Mouse (Mus musculus) embryonic fibroblast, embryonic 13.5 days (primary cell): ENCODE measurements around the gene Rpl15. TPM values are rescaled to one million over a fixed set of nuclear protein-coding genes. Genes with fewer than 3 reads are reported as not detected.
"Not testable (repeated sequence)": the region's sequence is repeated elsewhere in the genome, so short reads cannot be mapped to it uniquely, and the experiment has no call there.

Experiments
- H3K27ac ChIP-seq: 2 replicates; pipeline ENCODE4 v1.5.1; 2012; ENCODE audit warnings: low read length, control low read depth, inconsistent platforms; ENCODE audit not compliant: insufficient read depth
- H3K4me1 ChIP-seq: 2 replicates; pipeline ENCODE4 v1.6.1; 2011; ENCODE audit warnings: low read length; ENCODE audit not compliant: control insufficient read depth, insufficient read depth
- H3K4me3 ChIP-seq: 2 replicates; pipeline ENCODE4 v1.5.1; 2011; ENCODE audit warnings: mild to moderate bottlenecking, control low read depth, low read length; ENCODE audit not compliant: insufficient read depth
- CTCF ChIP-seq: IDR thresholded peaks from 2 replicates; pipeline ENCODE4 v1.5.1; 2011; ENCODE audit warnings: mild to moderate bottlenecking, control low read depth, low read length, moderate library complexity, borderline replicate concordance; ENCODE audit not compliant: insufficient read depth
- POLR2A ChIP-seq: IDR thresholded peaks from 2 replicates; pipeline ENCODE4 v1.6.1; 2011; ENCODE audit warnings: low read depth, mild to moderate bottlenecking, control low read depth, low read length, moderate library complexity
- polyA plus RNA-seq: library from polyadenylated mRNA; stranded (reverse); fragments of >200 nt; gene quantifications from 2 replicates; pipeline ENCODE4 v1.2.4, GENCODE M21; 2011; ENCODE audit warnings: low read depth; ENCODE audit not compliant: missing spikeins, insufficient read length

Rpl15 gene
- polyA plus RNA-seq, 1 experiment, result 799 TPM

GRCm38 (mm10) chr14:18292578-18292977 is 21.4 kb upstream of the Rpl15 start:
- TF ChIP-seq CTCF, result no peak
- no peak for TF ChIP-seq POLR2A
- no peaks in the 10 kb centered on the region for H3K4me1 ChIP-seq

GRCm38 (mm10) chr14:18292111-18292510 is 20.9 kb upstream of the Rpl15 start:
- TF ChIP-seq POLR2A (no peak), CTCF (no peak)
- H3K4me1 ChIP-seq, result no peaks in the 10 kb centered on the region
- no peak overlapping the region for H3K4me3 ChIP-seq
- no peak overlapping the region for H3K27ac ChIP-seq

More at GRCm38 (mm10) chr14:18292578-18292977, 21.4 kb upstream of the Rpl15 start:
- no peak overlapping the region for H3K4me3 ChIP-seq
- H3K27ac ChIP-seq, result no peak overlapping the region

- no peak overlapping the region for H3K4me3 ChIP-seq
- no peak overlapping the region for H3K27ac ChIP-seq
- TF ChIP-seq POLR2A, result no peak
- no peak for TF ChIP-seq CTCF
- H3K4me1 ChIP-seq, result no peaks in the 10 kb centered on the region
These were observed 16.2 kb upstream of the Rpl15 start for GRCm38 (mm10) chr14:18287391-18287790.

GRCm38 (mm10) chr14:18286441-18286840 is 15.2 kb upstream of the Rpl15 start:
- Histone ChIP-seq H3K4me3 (no peak overlapping the region), H3K27ac (no peak overlapping the region), H3K4me1 (no peaks in the 10 kb centered on the region)
- TF ChIP-seq POLR2A (no peak), CTCF (no peak)

- Histone ChIP-seq H3K27ac (no peak overlapping the region), H3K4me1 (no peaks in the 10 kb centered on the region; the same call in 1 of the 2 replicates), H3K4me3 (no peak overlapping the region)
- TF ChIP-seq POLR2A (no peak), CTCF (no peak)
These were observed 14.3 kb upstream of the Rpl15 start for GRCm38 (mm10) chr14:18285476-18285875.

GRCm38 (mm10) chr14:18284581-18284980 is 13.4 kb upstream of the Rpl15 start:
- no peak for TF ChIP-seq CTCF
- no peak for TF ChIP-seq POLR2A
- no peak overlapping the region for H3K4me3 ChIP-seq
- H3K27ac ChIP-seq, result no peak overlapping the region
- no peaks in the 10 kb centered on the region; the same call in 1 of the 2 replicates for H3K4me1 ChIP-seq

GRCm38 (mm10) chr14:18280375-18280774 is 9.2 kb upstream of the Rpl15 start:
- H3K4me3 ChIP-seq, result no peak overlapping the region
- TF ChIP-seq CTCF (no peak), POLR2A (no peak)
- no peaks in the 10 kb centered on the region; the same call in 1 of the 2 replicates for H3K4me1 ChIP-seq
- H3K27ac ChIP-seq, result no peak overlapping the region

- no peak overlapping the region for H3K27ac ChIP-seq
- no peaks in the 10 kb centered on the region for H3K4me1 ChIP-seq
- TF ChIP-seq CTCF, result no peak
- no peak for TF ChIP-seq POLR2A
- H3K4me3 ChIP-seq, result no peak overlapping the region
These were observed 3.3 kb upstream of the Rpl15 start for GRCm38 (mm10) chr14:18274526-18274925.

GRCm38 (mm10) chr14:18271666-18272065 is 475 bp upstream of the Rpl15 start:
- TF ChIP-seq CTCF, result no peak
- no peak for TF ChIP-seq POLR2A
- Histone ChIP-seq H3K27ac (no peak overlapping the region), H3K4me1 (no peaks in the 10 kb centered on the region), H3K4me3 (peak overlapping the region; percentile 72)

- peak; percentile 3; the same call in 1 of the 2 replicates for TF ChIP-seq POLR2A
- not testable (repeated sequence) for H3K4me1 ChIP-seq
- peak overlapping the region; percentile 46 for H3K27ac ChIP-seq
- peak overlapping the region; percentile 95 for H3K4me3 ChIP-seq
These were observed 1.2 kb downstream of the Rpl15 start for GRCm38 (mm10) chr14:18269947-18270528.
